Mouse (Mus musculus) MEL (cell line): ENCODE measurements around the gene Lrrc8a. TPM values are rescaled to one million over a fixed set of nuclear protein-coding genes. Genes with fewer than 3 reads are reported as not detected.

Experiments
- DNase-seq: peaks from one replicate; pipeline ENCODE4 v3.0.0; 2011; ENCODE audit warnings: low read depth, low spot score
- H3K27ac ChIP-seq: 2 replicates; pipeline ENCODE4 v1.5.1; 2012; ENCODE audit warnings: low read depth, mild to moderate bottlenecking, control low read depth, low read length, moderate library complexity; ENCODE audit not compliant: control insufficient read depth
- H3K27me3 ChIP-seq, 2 experiments: fragments of 150-350 bp in 1 of 2; sonication (generic) in 1 of 2; 2 replicates each; pipeline ENCODE4 v1.6.1; 2012; ENCODE audit warnings: low read length in 2 of 2, mild to moderate bottlenecking in 2 of 2, improper control_type of control experiment in 1 of 2, moderate library complexity in 1 of 2; ENCODE audit not compliant: insufficient read depth in 2 of 2, control insufficient read depth in 1 of 2
- H3K36me3 ChIP-seq, 2 experiments: 2 replicates each; pipeline ENCODE4 v1.6.1; 2012 to 2014; ENCODE audit warnings: low read length in 2 of 2, improper control_type of control experiment in 1 of 2, inconsistent platforms in 1 of 2, mild to moderate bottlenecking in 1 of 2; ENCODE audit not compliant: insufficient read depth in 2 of 2, control insufficient read depth in 1 of 2
- H3K4me1 ChIP-seq, 2 experiments: fragments of 150-350 bp in 1 of 2; sonication (generic) in 1 of 2; 2 replicates each; pipeline ENCODE4 v1.6.1; 2012; ENCODE audit warnings: low read length in 2 of 2, improper control_type of control experiment in 1 of 2, mild to moderate bottlenecking in 1 of 2; ENCODE audit not compliant: insufficient read depth in 2 of 2, control insufficient read depth in 1 of 2
- H3K4me3 ChIP-seq, 2 experiments: fragments of 150-350 bp in 1 of 2; sonication (generic) in 1 of 2; 2 replicates each; pipeline ENCODE4 v1.5.1; 2012; ENCODE audit warnings: low read depth in 2 of 2, low read length in 2 of 2, mild to moderate bottlenecking in 2 of 2, moderate library complexity in 2 of 2, control low read depth in 1 of 2, improper control_type of control experiment in 1 of 2; ENCODE audit not compliant: control insufficient read depth in 1 of 2, insufficient read depth in 1 of 2
- H3K79me2 ChIP-seq: 2 replicates; pipeline ENCODE4 v1.6.1; 2012; ENCODE audit warnings: mild to moderate bottlenecking, low read length, moderate library complexity; ENCODE audit not compliant: control insufficient read depth, poor library complexity, insufficient read depth
- H3K9ac ChIP-seq: 2 replicates; pipeline ENCODE4 v1.6.1; 2012; ENCODE audit warnings: low read depth, mild to moderate bottlenecking, control low read depth, low read length, moderate library complexity; ENCODE audit not compliant: control insufficient read depth, poor library complexity, severe bottlenecking
- H3K9me3 ChIP-seq: fragments of 150-350 bp; sonication (generic); replicated peaks from 2 replicates; pipeline ENCODE4 v1.6.1; 2012; ENCODE audit warnings: mild to moderate bottlenecking, low read length, improper control_type of control experiment, moderate library complexity; ENCODE audit not compliant: insufficient read depth
- CHD2 ChIP-seq: IDR thresholded peaks from 2 replicates; pipeline ENCODE4 v1.6.1; 2011; ENCODE audit warnings: low read length, improper control_type of control experiment
- ELF1 ChIP-seq: IDR thresholded peaks from 2 replicates; pipeline ENCODE4 v1.6.1; 2014; ENCODE audit warnings: low read depth, mild to moderate bottlenecking, inconsistent platforms, low read length, improper control_type of control experiment, moderate library complexity
- ETS1 ChIP-seq: IDR thresholded peaks from 2 replicates; pipeline ENCODE4 v1.6.1; 2012; ENCODE audit warnings: low read depth, mild to moderate bottlenecking, inconsistent platforms, low read length, improper control_type of control experiment, moderate library complexity
- GABPA ChIP-seq: IDR thresholded peaks from 2 replicates; pipeline ENCODE4 v1.6.1; 2012; ENCODE audit warnings: low read depth, mild to moderate bottlenecking, inconsistent platforms, low read length, improper control_type of control experiment, moderate library complexity
- GATA1 ChIP-seq: IDR thresholded peaks from 2 replicates; pipeline ENCODE4 v1.6.1; 2011; ENCODE audit warnings: low read depth, low read length, improper control_type of control experiment
- HCFC1 ChIP-seq: IDR thresholded peaks from 2 replicates; pipeline ENCODE4 v1.6.1; 2012; ENCODE audit warnings: low read depth, mild to moderate bottlenecking, inconsistent platforms, low read length, improper control_type of control experiment, moderate library complexity
- JUND ChIP-seq: IDR thresholded peaks from 2 replicates; pipeline ENCODE4 v1.6.1; 2011; ENCODE audit warnings: low read depth, mild to moderate bottlenecking, improper control_type of control experiment, low read length
- KAT2A ChIP-seq: conservative IDR thresholded peaks from 2 replicates; pipeline ENCODE4 v1.6.1; 2012; ENCODE audit warnings: low read depth, low read length, improper control_type of control experiment, inconsistent platforms
- MAZ ChIP-seq: IDR thresholded peaks from 2 replicates; pipeline ENCODE4 v1.6.1; 2012; ENCODE audit warnings: low read depth, mild to moderate bottlenecking, inconsistent platforms, low read length, improper control_type of control experiment
- MEF2A ChIP-seq: IDR thresholded peaks from 2 replicates; pipeline ENCODE4 v1.6.1; 2014; ENCODE audit warnings: low read depth, mild to moderate bottlenecking, inconsistent platforms, low read length, improper control_type of control experiment; ENCODE audit not compliant: poor library complexity, insufficient replicate concordance, severe bottlenecking; ENCODE audit errors: extremely low read depth
- MYC ChIP-seq: IDR thresholded peaks from 2 replicates; pipeline ENCODE4 v1.6.1; 2011; ENCODE audit warnings: low read depth, mild to moderate bottlenecking, low read length, improper control_type of control experiment, moderate library complexity
- NELFE ChIP-seq: IDR thresholded peaks from 2 replicates; pipeline ENCODE4 v1.6.1; 2011; ENCODE audit warnings: low read depth, low read length, improper control_type of control experiment
- NRF1 ChIP-seq: IDR thresholded peaks from 2 replicates; pipeline ENCODE4 v1.6.1; 2014; ENCODE audit warnings: low read depth, mild to moderate bottlenecking, inconsistent platforms, low read length, improper control_type of control experiment, moderate library complexity; ENCODE audit not compliant: poor library complexity, insufficient read depth, severe bottlenecking
- POLR2AphosphoS2 ChIP-seq: IDR thresholded peaks from 2 replicates; pipeline ENCODE4 v1.6.1; 2011; ENCODE audit warnings: low read length, improper control_type of control experiment
- POLR2AphosphoS5 ChIP-seq: IDR thresholded peaks from 2 replicates; pipeline ENCODE4 v1.6.1; 2012; ENCODE audit warnings: low read depth, borderline replicate concordance, mild to moderate bottlenecking, inconsistent platforms, low read length, moderate library complexity, mixed read lengths
- RCOR1 ChIP-seq: IDR thresholded peaks from 2 replicates; pipeline ENCODE4 v1.6.1; 2012; ENCODE audit warnings: low read depth, mild to moderate bottlenecking, inconsistent platforms, low read length, improper control_type of control experiment
- SMC3 ChIP-seq: IDR thresholded peaks from 2 replicates; pipeline ENCODE4 v1.6.1; 2011; ENCODE audit warnings: low read depth, low read length, improper control_type of control experiment
- TAL1 ChIP-seq: IDR thresholded peaks from 2 replicates; pipeline ENCODE4 v1.6.1; 2012; ENCODE audit warnings: mild to moderate bottlenecking, inconsistent platforms, low read length, moderate library complexity, mixed read lengths
- ZC3H11A ChIP-seq: IDR thresholded peaks from 2 replicates; pipeline ENCODE4 v1.6.1; 2012; ENCODE audit warnings: low read depth, mild to moderate bottlenecking, inconsistent platforms, low read length, improper control_type of control experiment
- polyA plus RNA-seq, 2 experiments: library from polyadenylated mRNA; stranded (reverse) in 1 of 2; unstranded in 1 of 2; fragments of >175 nt in 1 of 2; fragments of >200 nt in 1 of 2; gene quantifications; 2 replicates each; pipeline versions ENCODE4 v1.2.1 to v1.2.4; 2012; ENCODE audit warnings: low replicate concordance in 2 of 2, low read depth in 1 of 2; ENCODE audit not compliant: insufficient read length in 2 of 2, insufficient read depth in 1 of 2, missing spikeins in 1 of 2
- total RNA-seq: library from RNA; depleted of rRNA; stranded (reverse); fragments of 300-350 nt; gene quantifications from 2 replicates; pipeline ENCODE4 v1.2.3, GENCODE M21; 2012

The Lrrc8a gene
- total and polyA plus RNA-seq, 3 experiments: 6.9 to 8.3 TPM; not detected in 1

- Histone ChIP-seq H3K27me3 (no peaks in the 10 kb centered on the region), H3K4me1 (peaks cover 5 to 8% of the 10 kb centered on the region in 2 experiments), H3K9me3 (no peaks in the 10 kb centered on the region)
- no peak for DNase-seq
- no peak for TF ChIP-seq RCOR1
- no peak for TF ChIP-seq HCFC1
- TF ChIP-seq MYC: no peak
- TF ChIP-seq MEF2A: no peak
- no peak for TF ChIP-seq POLR2AphosphoS5
- TF ChIP-seq MAZ: no peak
- TF ChIP-seq, all 39 proteins: peak for 0
- H3K9ac ChIP-seq: no peak overlapping the region
- H3K27ac ChIP-seq: no peak overlapping the region
- H3K36me3 ChIP-seq: peaks cover 6 to 9% of the 10 kb centered on the region in 2 experiments
- H3K4me3 ChIP-seq: no peak overlapping the region
- H3K79me2 ChIP-seq: no peaks in the 10 kb centered on the region
Measured at GRCm38 (mm10) chr2:30247681-30248080, 10.2 kb downstream of the Lrrc8a start.

- DNase-seq: no peak
- no peaks in the 10 kb centered on the region for H3K9me3 ChIP-seq
- no peaks in the 10 kb centered on the region for H3K79me2 ChIP-seq
- no peak overlapping the region for H3K9ac ChIP-seq
- no peak overlapping the region for H3K27ac ChIP-seq
- no peak overlapping the region for H3K4me3 ChIP-seq
- TF ChIP-seq NELFE (no peak), GABPA (no peak), ZC3H11A (no peak), KAT2A (no peak), NRF1 (no peak), ELF1 (no peak), SMC3 (no peak), GATA1 (no peak), TAL1 (no peak), CHD2 (no peak), ETS1 (no peak), JUND (no peak), MYC (no peak), POLR2AphosphoS2 (no peak)
- H3K27me3 ChIP-seq: no peaks in the 10 kb centered on the region
- peaks cover 5 to 8% of the 10 kb centered on the region in 2 experiments for H3K4me1 ChIP-seq
- H3K36me3 ChIP-seq: peaks cover 3 to 9% of the 10 kb centered on the region in 2 experiments
Measured at GRCm38 (mm10) chr2:30249182-30249581, 11.7 kb downstream of the Lrrc8a start.
